Mouse (Mus musculus): ENCODE results near the gene Milr1. TPM values are rescaled to one million over a fixed set of nuclear protein-coding genes. Genes with fewer than 3 reads are reported as not detected.

Gene Milr1
- polyA plus RNA-seq, 1 experiment from 2014 or later: 1.6 TPM

- H3K9me3 ChIP-seq (ENCODE audit: low read depth, low read length): no peaks in the 10 kb centered on the region
- H3K4me1 ChIP-seq (ENCODE audit: insufficient read depth): no peaks in the 10 kb centered on the region
- H3K4me2 ChIP-seq: no peak overlapping the region
- H3K4me3 ChIP-seq (ENCODE audit: low read depth, low read length): no peak overlapping the region
- H3K9ac ChIP-seq: no peak overlapping the region
- ATAC-seq (ENCODE audit: insufficient read depth) (no peak), DNase-seq (no peak)
- H3K36me3 ChIP-seq (ENCODE audit: insufficient read depth): peaks cover 97% of the 10 kb centered on the region
- no peaks in the 10 kb centered on the region for H3K27me3 ChIP-seq (ENCODE audit: insufficient read depth, low read length)
- no peak overlapping the region for H3K27ac ChIP-seq (ENCODE audit: low read depth)
- 93% methylated on average over 2 of the region's 2 CpGs for WGBS
- no peak for TF ChIP-seq CTCF (IDR thresholded peaks at IDR 0.05; ENCODE audit: low read depth)
Observed at GRCm38 (mm10) chr11:106815331-106815730, 64.3 kb downstream of the Milr1 start.

DNA sequence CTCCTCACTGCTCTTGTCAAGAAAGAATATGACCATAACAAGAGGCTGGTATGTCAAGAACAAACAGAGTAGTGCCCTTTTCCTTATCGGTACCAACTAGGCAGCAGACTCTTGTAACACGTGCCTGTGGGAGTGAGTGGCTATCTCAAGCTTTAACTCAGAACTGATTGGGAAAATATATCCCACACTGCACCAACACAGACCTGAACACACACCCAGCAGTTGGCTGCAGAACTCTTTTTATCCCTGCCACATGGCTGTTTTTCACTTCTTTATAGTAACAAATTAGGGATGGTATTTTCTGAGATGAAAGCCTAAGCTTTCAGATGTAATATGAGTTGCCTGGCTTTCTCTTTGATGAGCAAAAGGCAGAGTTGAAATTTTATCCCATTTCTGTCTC is 64.7 kb downstream of the Milr1 start:
- H3K9me3 ChIP-seq (ENCODE audit: low read depth, low read length): no peaks in the 10 kb centered on the region
- H3K9ac ChIP-seq: no peak overlapping the region
- H3K27ac ChIP-seq (ENCODE audit: low read depth): no peak overlapping the region
- peaks cover 97% of the 10 kb centered on the region for H3K36me3 ChIP-seq (ENCODE audit: insufficient read depth)
- H3K4me1 ChIP-seq (ENCODE audit: insufficient read depth): no peaks in the 10 kb centered on the region
- H3K27me3 ChIP-seq (ENCODE audit: insufficient read depth, low read length): no peaks in the 10 kb centered on the region
- TF ChIP-seq CTCF (IDR thresholded peaks at IDR 0.05; ENCODE audit: low read depth): no peak
- H3K4me3 ChIP-seq (ENCODE audit: low read depth, low read length): no peak overlapping the region
- ATAC-seq (ENCODE audit: insufficient read depth) (no peak), DNase-seq (no peak)
- no peak overlapping the region for H3K4me2 ChIP-seq
- WGBS: 53% methylated on average over 2 of the region's 2 CpGs

DNA sequence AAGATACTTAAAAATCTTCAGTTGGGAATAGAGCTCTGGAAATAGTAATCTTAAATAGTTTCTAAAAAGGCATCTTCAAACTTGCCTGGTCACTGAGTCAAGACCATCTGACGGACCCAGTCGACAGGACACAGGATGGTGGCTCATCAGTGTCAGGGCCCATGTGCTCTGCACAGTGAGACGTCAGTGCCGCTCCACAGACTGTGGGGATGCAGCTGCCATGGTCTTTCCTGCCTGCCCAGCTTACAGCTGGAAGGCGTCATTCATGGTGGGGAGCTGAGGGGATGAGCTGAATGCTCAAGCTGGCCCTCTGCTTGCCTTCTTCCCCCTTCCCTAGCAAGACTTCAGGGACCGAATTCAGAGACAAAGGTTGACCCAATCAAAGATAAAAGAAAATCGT is 65.3 kb downstream of the Milr1 start:
- peaks cover 97% of the 10 kb centered on the region for H3K36me3 ChIP-seq (ENCODE audit: insufficient read depth)
- H3K27ac ChIP-seq (ENCODE audit: low read depth): peak overlapping the region; percentile 15; the same call in 1 of the 2 replicates
- no peak overlapping the region for H3K4me2 ChIP-seq
- peak; percentile 41 for DNase-seq
- H3K4me3 ChIP-seq (ENCODE audit: low read depth, low read length): no peak overlapping the region
- no peaks in the 10 kb centered on the region for H3K27me3 ChIP-seq (ENCODE audit: insufficient read depth, low read length)
- ATAC-seq (ENCODE audit: insufficient read depth): peak; percentile 71
- no peak for TF ChIP-seq CTCF (IDR thresholded peaks at IDR 0.05; ENCODE audit: low read depth)
- no peak overlapping the region for H3K9ac ChIP-seq
- H3K9me3 ChIP-seq (ENCODE audit: low read depth, low read length): no peaks in the 10 kb centered on the region
- WGBS: 55% methylated on average over 7 of the region's 7 CpGs
- H3K4me1 ChIP-seq (ENCODE audit: insufficient read depth): peaks cover 1% of the 10 kb centered on the region; the same call in 1 of the 2 replicates

- Histone ChIP-seq H3K9ac (no peak overlapping the region), H3K4me3 (ENCODE audit: low read depth, low read length) (no peak overlapping the region), H3K4me2 (no peak overlapping the region), H3K27ac (ENCODE audit: low read depth) (no peak overlapping the region), H3K36me3 (ENCODE audit: insufficient read depth) (peaks cover 93% of the 10 kb centered on the region), H3K4me1 (ENCODE audit: insufficient read depth) (peaks cover 3% of the 10 kb centered on the region; the same call in 1 of the 2 replicates), H3K9me3 (ENCODE audit: low read depth, low read length) (no peaks in the 10 kb centered on the region), H3K27me3 (ENCODE audit: insufficient read depth, low read length) (no peaks in the 10 kb centered on the region)
- no peak for ATAC-seq (ENCODE audit: insufficient read depth)
- no peak for DNase-seq
- 88% methylated on average over 3 of the region's 3 CpGs for WGBS
- no peak for TF ChIP-seq CTCF (IDR thresholded peaks at IDR 0.05; ENCODE audit: low read depth)
Observed at GRCm38 (mm10) chr11:106817156-106817555, 66.1 kb downstream of the Milr1 start.

DNA sequence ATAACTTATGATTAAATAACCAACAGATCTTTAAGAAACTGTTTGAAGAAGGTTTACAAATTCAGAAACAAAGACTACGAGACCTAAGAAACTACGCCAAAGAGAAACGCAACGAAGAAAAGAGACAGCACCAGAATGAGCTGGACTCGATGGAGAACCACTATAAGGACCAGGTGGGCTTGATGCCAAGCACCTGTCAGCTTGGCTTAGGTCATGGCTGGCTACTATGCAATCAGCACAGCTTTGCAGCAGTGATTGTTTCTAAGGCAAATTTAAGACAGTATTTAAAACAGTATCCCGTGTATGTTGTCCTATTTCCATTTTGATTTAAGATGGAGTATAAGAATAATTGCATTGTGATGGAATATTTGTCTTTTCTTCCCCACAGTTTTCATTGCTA is 66.8 kb downstream of the Milr1 start:
- Histone ChIP-seq H3K27me3 (ENCODE audit: insufficient read depth, low read length) (no peaks in the 10 kb centered on the region), H3K27ac (ENCODE audit: low read depth) (no peak overlapping the region), H3K9me3 (ENCODE audit: low read depth, low read length) (no peaks in the 10 kb centered on the region), H3K4me3 (ENCODE audit: low read depth, low read length) (no peak overlapping the region), H3K9ac (no peak overlapping the region), H3K36me3 (ENCODE audit: insufficient read depth) (peaks cover 93% of the 10 kb centered on the region), H3K4me1 (ENCODE audit: insufficient read depth) (peaks cover 3% of the 10 kb centered on the region; the same call in 1 of the 2 replicates), H3K4me2 (no peak overlapping the region)
- TF ChIP-seq CTCF (IDR thresholded peaks at IDR 0.05; ENCODE audit: low read depth): no peak
- no peak for DNase-seq
- ATAC-seq (ENCODE audit: insufficient read depth): no peak
- 78% methylated on average over 6 of the region's 6 CpGs for WGBS

DNA sequence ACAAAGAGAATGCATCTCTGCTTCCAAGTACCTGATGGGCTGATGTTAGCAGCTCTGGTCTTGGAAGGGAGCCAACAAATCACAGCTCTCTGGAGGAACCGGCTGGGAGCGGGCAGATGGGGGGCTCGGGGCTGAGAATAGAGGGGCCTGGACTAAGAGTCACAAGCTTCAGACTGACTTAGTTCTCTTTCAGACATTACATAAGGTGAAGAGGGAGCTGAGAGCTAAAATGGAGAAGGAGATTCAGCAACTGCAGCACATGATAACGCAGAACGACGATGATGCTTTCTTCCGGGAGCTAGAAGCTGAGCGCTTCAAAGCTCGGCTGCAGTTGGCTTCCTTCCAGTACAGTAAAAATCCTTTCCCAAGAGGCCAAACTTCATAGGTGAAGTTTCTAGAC is 67.3 kb downstream of the Milr1 start:
- Histone ChIP-seq H3K27ac (ENCODE audit: low read depth) (no peak overlapping the region; the same call in 1 of the 2 replicates), H3K27me3 (ENCODE audit: insufficient read depth, low read length) (no peaks in the 10 kb centered on the region), H3K4me3 (ENCODE audit: low read depth, low read length) (no peak overlapping the region), H3K9ac (no peak overlapping the region), H3K4me2 (no peak overlapping the region), H3K36me3 (ENCODE audit: insufficient read depth) (peaks cover 93% of the 10 kb centered on the region), H3K9me3 (ENCODE audit: low read depth, low read length) (no peaks in the 10 kb centered on the region), H3K4me1 (ENCODE audit: insufficient read depth) (peaks cover 3% of the 10 kb centered on the region; the same call in 1 of the 2 replicates)
- no peak for TF ChIP-seq CTCF (IDR thresholded peaks at IDR 0.05; ENCODE audit: low read depth)
- WGBS: 29% methylated on average over 9 of the region's 9 CpGs
- DNase-seq (peak; percentile 74), ATAC-seq (ENCODE audit: insufficient read depth) (0 out of 2 replicates have a peak, but pooled peaks have one; percentile 40)

Small RNA genes lying within 50 kb of the gene (microRNA-seq; reads per million reads assigned to microRNA genes)
- gene Gm25994 (ENCODE audit: borderline number of aligned reads) (not detected), gene Mir3064 (ENCODE audit: borderline number of aligned reads) (6.2 reads per million, percentile 19 among the genes with 10 or more reads in this experiment)

Other genes starting within 250 kb of the Milr1 start
- gene Tex2, start 137.8 kb upstream of the Milr1 start, polyA plus RNA-seq (2014; fragmentation: Nextera tagmentation; extraction: Ambion mirVana): 10.9 and 11.3 TPM in 2 replicates
- 89.5 and 95.9 TPM in 2 replicates for gene Pecam1, start 598 bp upstream of the Milr1 start, polyA plus RNA-seq (2014; fragmentation: Nextera tagmentation; extraction: Ambion mirVana)
- gene Polg2, start 28.3 kb downstream of the Milr1 start, polyA plus RNA-seq (2014; fragmentation: Nextera tagmentation; extraction: Ambion mirVana): 8.6 and 9.9 TPM in 2 replicates
- gene Ddx5, start 38.0 kb downstream of the Milr1 start, polyA plus RNA-seq (2014; fragmentation: Nextera tagmentation; extraction: Ambion mirVana): 408 and 429 TPM in 2 replicates
- gene Cep95, start 38.0 kb downstream of the Milr1 start, polyA plus RNA-seq (2014; fragmentation: Nextera tagmentation; extraction: Ambion mirVana): 17.1 and 18.8 TPM in 2 replicates
- gene Smurf2, start 169.5 kb downstream of the Milr1 start, polyA plus RNA-seq (2014; fragmentation: Nextera tagmentation; extraction: Ambion mirVana): 21.5 and 23.3 TPM in 2 replicates
- 563 and 575 TPM in 2 replicates for gene Kpna2, start 248.3 kb downstream of the Milr1 start, polyA plus RNA-seq (2014; fragmentation: Nextera tagmentation; extraction: Ambion mirVana)